Mouse (Mus musculus): ENCODE data around the gene Vsnl1.

The Vsnl1 gene

GRCm38 (mm10) chr12:11276632-11277031 lies 159.8 kb downstream of the Vsnl1 start:
- DNase-seq (ENCODE audit: low spot score) = no peak
